Mouse (Mus musculus): ENCODE data around the gene Rft1. TPM values are rescaled to one million over a fixed set of nuclear protein-coding genes. Genes with fewer than 3 reads are reported as not detected.
"Not testable (repeated sequence)": the region's sequence is repeated elsewhere in the genome, so short reads cannot be mapped to it uniquely, and the experiment has no call there.

The Rft1 gene
- polyA plus RNA-seq, 1 experiment from 2014 or later = 15.5 TPM

- H3K4me3 ChIP-seq; DNase-seq (ENCODE audit: low spot score); H3K9me3 ChIP-seq; H3K36me3 ChIP-seq (replicated peaks); H3K27ac ChIP-seq (replicated peaks): not testable (repeated sequence)
- Histone ChIP-seq H3K27me3 (replicated peaks; ENCODE audit: low read depth, poor library complexity, severe bottlenecking) (peaks cover 21% of the 10 kb centered on the region), H3K4me1 (peaks cover 17% of the 10 kb centered on the region)
- WGBS = 90% methylated on average over 1 of the region's 1 CpGs
Observed at GRCm38 (mm10) chr14:30718696-30719095, 64.5 kb downstream of the Rft1 start.

DNA sequence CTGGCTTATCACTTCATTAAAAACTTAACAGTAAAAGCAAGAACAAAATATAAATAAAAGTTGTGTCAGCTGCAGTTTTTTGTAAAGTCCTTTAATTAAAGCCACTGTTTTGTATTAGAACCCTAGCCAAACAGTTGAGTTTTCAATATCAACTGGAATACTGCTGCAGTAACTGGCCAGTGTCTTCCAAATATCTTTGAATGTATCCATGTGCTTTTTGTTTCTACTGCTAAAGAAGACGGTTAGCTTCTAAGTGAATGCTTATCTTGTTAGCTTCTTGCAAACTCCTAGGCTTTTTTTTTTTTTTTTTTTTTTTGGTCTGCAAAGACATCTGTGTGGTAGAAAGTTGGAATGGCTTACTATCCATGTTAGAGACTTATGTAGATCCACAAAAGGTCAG lies 65.4 kb downstream of the Rft1 start:
- Histone ChIP-seq H3K27me3 (replicated peaks; ENCODE audit: low read depth, poor library complexity, severe bottlenecking) (peaks cover 13% of the 10 kb centered on the region), H3K4me1 (peaks cover 16% of the 10 kb centered on the region), H3K27ac (replicated peaks) (no peak overlapping the region), H3K4me3 (no peak overlapping the region), H3K36me3 (replicated peaks) (no peaks in the 10 kb centered on the region), H3K9me3 (no peaks in the 10 kb centered on the region)
- WGBS = 84% methylated on average over 1 of the region's 1 CpGs
- no peak for DNase-seq (ENCODE audit: low spot score)

- H3K4me3 ChIP-seq = no peak overlapping the region
- H3K36me3 ChIP-seq (replicated peaks) = no peaks in the 10 kb centered on the region
- no peaks in the 10 kb centered on the region for H3K9me3 ChIP-seq
- no peak overlapping the region for H3K27ac ChIP-seq (replicated peaks)
- H3K4me1 ChIP-seq = peaks cover 7% of the 10 kb centered on the region
- no peak for DNase-seq (ENCODE audit: low spot score)
- peaks cover 4% of the 10 kb centered on the region; the same call in 1 of the 2 replicates for H3K27me3 ChIP-seq (replicated peaks; ENCODE audit: low read depth, poor library complexity, severe bottlenecking)
- WGBS = 92% methylated on average over 1 of the region's 1 CpGs
Observed at GRCm38 (mm10) chr14:30721850-30722249, 67.7 kb downstream of the Rft1 start.

GRCm38 (mm10) chr14:30722406-30722805 lies 68.2 kb downstream of the Rft1 start:
- H3K36me3 ChIP-seq (replicated peaks) = no peaks in the 10 kb centered on the region
- H3K27me3 ChIP-seq (replicated peaks; ENCODE audit: low read depth, poor library complexity, severe bottlenecking) = peaks cover 4% of the 10 kb centered on the region; the same call in 1 of the 2 replicates
- WGBS = 86% methylated on average over 5 of the region's 5 CpGs
- no peak overlapping the region for H3K4me3 ChIP-seq
- H3K9me3 ChIP-seq = no peaks in the 10 kb centered on the region
- no peak for DNase-seq (ENCODE audit: low spot score)
- H3K27ac ChIP-seq (replicated peaks) = no peak overlapping the region
- peaks cover 3% of the 10 kb centered on the region; the same call in 1 of the 2 replicates for H3K4me1 ChIP-seq

DNA sequence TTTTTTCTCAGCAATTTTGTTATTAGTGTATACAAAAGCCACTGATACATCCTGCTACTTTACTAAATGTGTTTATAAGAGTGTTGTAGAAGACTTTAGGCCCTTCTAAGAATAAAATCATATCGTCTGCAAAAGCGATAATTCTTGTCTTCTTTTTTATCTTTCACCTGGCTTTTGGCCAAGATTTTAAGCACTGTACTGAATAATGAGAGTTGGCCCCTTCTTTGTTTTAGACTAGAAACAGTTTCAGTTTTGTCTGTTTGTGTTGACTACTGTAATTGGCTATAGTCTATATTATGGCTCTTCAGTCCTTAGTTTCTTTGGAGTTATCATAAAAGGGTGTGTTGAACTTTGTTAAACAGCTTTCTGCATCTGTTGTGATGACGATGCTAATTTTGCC lies 77.7 kb downstream of the Rft1 start:
- Histone ChIP-seq H3K27me3 (replicated peaks; ENCODE audit: low read depth, poor library complexity, severe bottlenecking) (no peaks in the 10 kb centered on the region), H3K4me3 (no peak overlapping the region), H3K4me1 (no peaks in the 10 kb centered on the region), H3K27ac (replicated peaks) (no peak overlapping the region), H3K36me3 (replicated peaks) (no peaks in the 10 kb centered on the region), H3K9me3 (no peaks in the 10 kb centered on the region)
- DNase-seq (ENCODE audit: low spot score) = no peak
- 95% methylated on average over 3 of the region's 3 CpGs for WGBS

DNA sequence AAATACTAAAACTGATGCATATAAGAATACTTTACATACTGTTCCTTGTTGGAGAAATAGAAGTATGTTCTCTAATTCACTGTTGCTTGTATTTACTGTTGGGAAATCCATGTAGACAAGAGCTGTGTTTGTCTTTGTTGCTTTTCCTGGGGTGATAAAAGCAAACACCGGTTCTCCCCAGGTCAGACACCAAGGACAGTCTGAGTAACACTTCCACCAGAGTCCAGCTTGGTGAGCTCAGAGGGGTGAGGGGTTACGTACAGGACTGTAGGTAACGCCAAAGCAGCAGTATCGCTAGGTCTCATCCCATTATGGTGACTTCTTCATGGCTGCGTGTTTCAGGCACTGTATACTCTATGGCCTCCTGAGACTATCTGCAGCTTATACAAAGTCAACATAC lies 80.5 kb downstream of the Rft1 start:
- DNase-seq (ENCODE audit: low spot score) = no peak
- no peak overlapping the region for H3K4me3 ChIP-seq
- H3K27ac ChIP-seq (replicated peaks) = no peak overlapping the region
- H3K27me3 ChIP-seq (replicated peaks; ENCODE audit: low read depth, poor library complexity, severe bottlenecking) = no peaks in the 10 kb centered on the region
- no peaks in the 10 kb centered on the region for H3K36me3 ChIP-seq (replicated peaks)
- no peaks in the 10 kb centered on the region for H3K9me3 ChIP-seq
- 95% methylated on average over 5 of the region's 5 CpGs for WGBS
- H3K4me1 ChIP-seq = no peaks in the 10 kb centered on the region

GRCm38 (mm10) chr14:30735810-30736209 lies 81.7 kb downstream of the Rft1 start:
- Histone ChIP-seq H3K4me3 (no peak overlapping the region), H3K9me3 (no peaks in the 10 kb centered on the region), H3K27me3 (replicated peaks; ENCODE audit: low read depth, poor library complexity, severe bottlenecking) (no peaks in the 10 kb centered on the region), H3K27ac (replicated peaks) (no peak overlapping the region), H3K4me1 (no peaks in the 10 kb centered on the region), H3K36me3 (replicated peaks) (no peaks in the 10 kb centered on the region)
- no peak for DNase-seq (ENCODE audit: low spot score)
- WGBS = 75% methylated on average over 3 of the region's 3 CpGs

- H3K4me3 ChIP-seq = no peak overlapping the region
- H3K27me3 ChIP-seq (replicated peaks; ENCODE audit: low read depth, poor library complexity, severe bottlenecking) = no peaks in the 10 kb centered on the region
- H3K36me3 ChIP-seq (replicated peaks) = no peaks in the 10 kb centered on the region
- no peak for DNase-seq (ENCODE audit: low spot score)
- no peak overlapping the region for H3K27ac ChIP-seq (replicated peaks)
- WGBS = 86% methylated on average over 1 of the region's 1 CpGs
- H3K4me1 ChIP-seq = no peaks in the 10 kb centered on the region
- no peaks in the 10 kb centered on the region for H3K9me3 ChIP-seq
Observed at GRCm38 (mm10) chr14:30736413-30736812, 82.3 kb downstream of the Rft1 start.

Other genes starting within 250 kb of the Rft1 start
- 39.6 TPM in 2 replicates for gene Dcp1a, start 174.8 kb upstream of the Rft1 start, polyA plus RNA-seq (2016; fragmentation: Nextera tagmentation; extraction: Ambion mirVana)
- 1.8 and 2.1 TPM in 2 replicates for gene Cacna1d, start 162.9 kb upstream of the Rft1 start, polyA plus RNA-seq (2016; fragmentation: Nextera tagmentation; extraction: Ambion mirVana)
- 316 and 334 TPM in 2 replicates for gene Tkt, start 106.0 kb upstream of the Rft1 start, polyA plus RNA-seq (2016; fragmentation: Nextera tagmentation; extraction: Ambion mirVana)
- gene Prkcd, start 28.1 kb upstream of the Rft1 start, polyA plus RNA-seq (2016; fragmentation: Nextera tagmentation; extraction: Ambion mirVana) = 31.6 and 37.3 TPM in 2 replicates
- 17.0 and 18.5 TPM in 2 replicates for gene Sfmbt1, start 60.5 kb downstream of the Rft1 start, polyA plus RNA-seq (2016; fragmentation: Nextera tagmentation; extraction: Ambion mirVana)
- gene Tmem110, start 171.2 kb downstream of the Rft1 start, polyA plus RNA-seq (2016; fragmentation: Nextera tagmentation; extraction: Ambion mirVana) = 29.5 and 30.2 TPM in 2 replicates
- gene Mustn1, start 224.8 kb downstream of the Rft1 start, polyA plus RNA-seq (2016; fragmentation: Nextera tagmentation; extraction: Ambion mirVana) = 0.52 and 0.67 TPM in 2 replicates
- not detected in 2 replicates for gene Itih4, start 232.1 kb downstream of the Rft1 start, polyA plus RNA-seq (2016; fragmentation: Nextera tagmentation; extraction: Ambion mirVana)